Mouse (Mus musculus) kidney, postnatal 0 days (tissue): Measurements from ENCODE around the gene Ifna15. TPM values are rescaled to one million over a fixed set of nuclear protein-coding genes. Genes with fewer than 3 reads are reported as not detected.

ENCODE experiments used
- ATAC-seq: fragments of 200-750 bp; cut with Nextera tagmentation; replicated peaks from 2 replicates; pipeline ENCODE4 v1.8.0; 2017; ENCODE audit warnings: low read depth, moderate number of reproducible peaks, moderate TSS enrichment, moderate library complexity; ENCODE audit not compliant: low FRiP score
- DNase-seq: peaks from one replicate; pipeline ENCODE4 v3.0.0-alpha.2; 2016; ENCODE audit warnings: low spot score
- H3K27ac ChIP-seq: fragments of 300-500 bp; sonication (generic); 2 replicates; pipeline ENCODE4 v1.5.1; 2014; ENCODE audit warnings: mild to moderate bottlenecking
- H3K27me3 ChIP-seq: fragments of 300-500 bp; sonication (generic); 2 replicates; pipeline ENCODE4 v1.6.1; 2014; ENCODE audit warnings: low read length, mixed read lengths; ENCODE audit not compliant: insufficient read depth
- H3K36me3 ChIP-seq: fragments of 300-500 bp; sonication (generic); 2 replicates; pipeline ENCODE4 v1.6.1; 2014; ENCODE audit warnings: low read length, mixed read lengths; ENCODE audit not compliant: insufficient read depth
- H3K4me1 ChIP-seq: fragments of 300-500 bp; sonication (generic); replicated peaks from 2 replicates; pipeline ENCODE4 v1.6.1; 2014; ENCODE audit warnings: antibody characterized with exemption, low read length, mixed read lengths; ENCODE audit not compliant: insufficient read depth
- H3K4me2 ChIP-seq: fragments of 300-500 bp; sonication (generic); 2 replicates; pipeline ENCODE4 v1.6.1; 2014; ENCODE audit warnings: mild to moderate bottlenecking, low read length, moderate library complexity, mixed read lengths
- H3K4me3 ChIP-seq: fragments of 300-500 bp; sonication (generic); replicated peaks from 2 replicates; pipeline ENCODE4 v1.5.1; 2014; ENCODE audit warnings: low read depth, low read length
- H3K9ac ChIP-seq: fragments of 300-500 bp; sonication (generic); 2 replicates; pipeline ENCODE4 v1.6.1; 2014; ENCODE audit warnings: low read depth, low read length
- H3K9me3 ChIP-seq: fragments of 300-500 bp; sonication (generic); replicated peaks from 2 replicates; pipeline ENCODE4 v1.6.1; 2016; ENCODE audit warnings: low read length, inconsistent platforms, mixed read lengths
- CTCF ChIP-seq: IDR thresholded peaks from 2 replicates; pipeline ENCODE4 v1.5.1; 2016; ENCODE audit warnings: antibody characterized with exemption, low read depth, mild to moderate bottlenecking, moderate library complexity
- WGBS: fragments of 180-500 bp; shearing (Covaris S2); extraction: QIAGEN DNeasy Blood & Tissue Kit; methylation state at CpG from one replicate; pipeline ENCODE4 v1.1.7; 2014; 5-methylcytosine and 5-hydroxymethylcytosine counted together
- polyA plus RNA-seq: library from polyadenylated mRNA; unstranded; fragments of >200 nt; fragmentation: Nextera tagmentation; extraction: Ambion mirVana; gene quantifications from 2 replicates; pipeline ENCODE4 v1.2.1, GENCODE M21; 2015

Gene Ifna15
- polyA plus RNA-seq, 1 experiment from 2014 or later: not detected

DNA sequence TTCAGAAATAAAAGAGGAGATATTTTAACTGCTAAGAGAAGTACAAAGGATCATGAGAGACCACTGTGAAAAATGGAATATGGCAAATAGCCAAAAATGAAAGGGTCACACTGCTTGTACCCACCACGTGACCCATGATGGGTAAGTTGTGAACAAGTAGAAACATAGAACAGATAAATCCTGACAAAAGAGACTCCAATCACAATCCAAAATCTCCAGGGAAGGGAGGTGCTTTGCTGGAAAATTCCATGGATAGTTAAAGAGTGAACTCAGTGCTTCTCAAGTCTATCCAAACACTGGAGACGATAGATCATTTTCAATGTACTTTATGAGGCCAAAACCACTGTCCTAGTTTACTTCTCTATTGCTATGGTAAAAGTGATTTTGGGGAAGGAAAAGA lies 27.2 kb downstream of the Ifna15 start:
- H3K27me3 ChIP-seq: no peaks in the 10 kb centered on the region
- 65% methylated on average over 2 of the region's 2 CpGs for WGBS
- no peak overlapping the region for H3K4me3 ChIP-seq
- TF ChIP-seq CTCF: no peak
- no peak for ATAC-seq
- no peak overlapping the region for H3K4me2 ChIP-seq
- H3K4me1 ChIP-seq: no peaks in the 10 kb centered on the region
- no peaks in the 10 kb centered on the region for H3K9me3 ChIP-seq
- no peak overlapping the region for H3K27ac ChIP-seq
- DNase-seq: peak; percentile 51
- no peaks in the 10 kb centered on the region for H3K36me3 ChIP-seq
- H3K9ac ChIP-seq: no peak overlapping the region

DNA sequence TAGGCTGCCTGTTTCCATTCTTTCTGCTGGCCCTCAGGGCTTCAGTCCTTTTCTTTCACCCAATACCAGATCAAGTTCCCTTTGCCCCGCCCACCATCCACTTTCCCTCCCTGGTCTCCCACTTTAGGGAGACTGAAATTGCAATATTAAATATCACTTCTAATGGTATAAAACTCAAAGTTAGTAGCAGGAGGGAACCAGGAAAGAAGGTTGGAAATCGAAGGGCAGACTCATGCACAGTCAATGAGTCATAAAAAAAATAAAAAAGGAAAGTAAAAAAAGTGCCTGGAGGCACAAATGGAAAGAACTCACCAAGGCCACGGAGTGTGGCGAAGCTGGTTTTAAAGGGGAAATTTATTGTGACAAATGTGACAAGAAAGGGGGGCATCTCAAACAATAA lies 27.8 kb downstream of the Ifna15 start:
- WGBS: 56% methylated on average over 4 of the region's 4 CpGs
- DNase-seq: no peak
- ATAC-seq: no peak

DNA sequence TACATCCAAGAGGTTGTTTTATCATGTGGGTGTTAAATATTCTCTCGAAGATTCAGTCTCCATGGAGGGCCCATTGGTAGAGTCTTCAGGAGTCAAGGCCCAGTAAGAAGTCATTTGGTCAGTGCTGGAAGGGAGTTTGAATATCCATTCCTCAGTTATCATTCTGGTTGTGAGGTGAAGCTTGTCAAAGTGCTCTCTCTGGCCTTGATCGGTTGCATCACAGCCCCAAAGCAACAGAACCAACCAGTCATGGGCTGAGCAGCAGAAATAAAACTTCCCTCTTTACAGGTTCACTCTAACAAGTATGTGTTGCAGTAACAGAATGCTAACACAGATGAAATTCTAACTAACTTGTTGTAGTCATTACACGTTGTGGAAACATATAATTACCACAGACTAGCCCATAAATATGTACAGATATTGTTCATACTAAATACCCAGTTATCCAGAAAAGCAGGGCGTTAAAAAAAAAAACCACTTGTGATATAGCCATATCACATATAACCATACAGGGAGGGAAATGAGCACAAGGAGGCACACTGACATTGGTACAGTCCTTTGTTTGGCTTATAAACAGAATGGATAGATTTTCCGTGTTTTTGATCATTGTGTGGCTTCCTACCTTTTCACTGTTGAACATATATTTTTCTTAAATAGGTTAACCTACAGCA lies 31.5 kb downstream of the Ifna15 start:
- no peak for DNase-seq
- ATAC-seq: no peak
- Histone ChIP-seq H3K9ac (no peak overlapping the region), H3K27me3 (no peaks in the 10 kb centered on the region), H3K4me3 (no peak overlapping the region), H3K9me3 (no peaks in the 10 kb centered on the region), H3K36me3 (no peaks in the 10 kb centered on the region), H3K27ac (no peak overlapping the region), H3K4me1 (no peaks in the 10 kb centered on the region), H3K4me2 (no peak overlapping the region)
- TF ChIP-seq CTCF: no peak
- WGBS: 81% methylated on average over 5 of the region's 5 CpGs

More for the DNA sequence above, 27.8 kb downstream of the Ifna15 start:
- no peak overlapping the region for H3K9ac ChIP-seq
- no peaks in the 10 kb centered on the region for H3K4me1 ChIP-seq
- H3K36me3 ChIP-seq: no peaks in the 10 kb centered on the region
- H3K4me2 ChIP-seq: no peak overlapping the region
- no peaks in the 10 kb centered on the region for H3K9me3 ChIP-seq
- H3K27me3 ChIP-seq: no peaks in the 10 kb centered on the region
- TF ChIP-seq CTCF: no peak
- H3K27ac ChIP-seq: no peak overlapping the region
- no peak overlapping the region for H3K4me3 ChIP-seq

DNA sequence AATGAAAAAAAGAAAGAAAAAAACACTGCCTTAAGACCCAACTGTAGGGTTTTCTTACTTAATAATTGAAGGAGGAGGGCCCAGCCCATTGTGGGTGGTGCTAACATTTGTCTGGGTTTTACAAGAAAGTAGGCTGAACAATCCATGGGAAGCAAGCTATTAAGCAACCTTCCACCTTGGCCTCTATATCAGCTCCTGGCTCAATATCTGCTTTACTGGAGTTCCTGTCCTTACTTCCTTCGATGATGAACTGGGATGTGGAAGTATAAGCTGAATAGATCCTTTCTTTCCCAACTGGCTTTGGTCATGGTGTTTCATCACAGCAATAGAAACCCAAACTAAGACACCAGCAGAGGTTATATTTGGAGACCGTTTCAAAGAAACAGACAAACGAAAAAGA lies 32.7 kb downstream of the Ifna15 start:
- Histone ChIP-seq H3K4me2 (no peak overlapping the region), H3K36me3 (no peaks in the 10 kb centered on the region), H3K9ac (no peak overlapping the region), H3K27ac (no peak overlapping the region), H3K4me3 (no peak overlapping the region), H3K27me3 (no peaks in the 10 kb centered on the region), H3K9me3 (no peaks in the 10 kb centered on the region), H3K4me1 (no peaks in the 10 kb centered on the region)
- WGBS: 87% methylated on average over 3 of the region's 3 CpGs
- TF ChIP-seq CTCF: no peak
- no peak for DNase-seq
- ATAC-seq: no peak

DNA sequence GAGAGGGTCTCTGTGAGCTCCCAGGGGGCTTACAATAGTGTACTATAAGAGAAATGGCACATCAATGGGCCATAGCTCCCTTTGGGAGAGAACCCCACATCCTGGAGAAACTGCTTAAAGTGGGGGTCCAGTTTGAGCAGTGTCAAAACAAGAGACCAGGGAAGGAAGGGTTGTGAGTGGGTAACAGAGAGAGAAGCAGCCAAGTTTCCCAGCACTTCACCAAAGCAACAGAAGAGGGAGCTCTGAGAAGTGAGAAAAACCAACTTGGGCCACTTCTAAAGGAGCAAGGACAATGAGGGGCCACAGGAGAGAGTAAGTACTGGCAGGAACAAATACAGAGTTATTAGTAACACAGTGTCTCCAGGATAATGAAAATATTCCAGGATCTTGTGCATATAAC lies 34.8 kb downstream of the Ifna15 start:
- peak; percentile 61 for TF ChIP-seq CTCF
- Histone ChIP-seq H3K36me3 (no peaks in the 10 kb centered on the region), H3K4me2 (no peak overlapping the region), H3K27me3 (no peaks in the 10 kb centered on the region), H3K4me3 (no peak overlapping the region), H3K9ac (no peak overlapping the region), H3K9me3 (no peaks in the 10 kb centered on the region), H3K27ac (no peak overlapping the region), H3K4me1 (no peaks in the 10 kb centered on the region)
- DNase-seq: peak; percentile 42
- ATAC-seq: no peak

DNA sequence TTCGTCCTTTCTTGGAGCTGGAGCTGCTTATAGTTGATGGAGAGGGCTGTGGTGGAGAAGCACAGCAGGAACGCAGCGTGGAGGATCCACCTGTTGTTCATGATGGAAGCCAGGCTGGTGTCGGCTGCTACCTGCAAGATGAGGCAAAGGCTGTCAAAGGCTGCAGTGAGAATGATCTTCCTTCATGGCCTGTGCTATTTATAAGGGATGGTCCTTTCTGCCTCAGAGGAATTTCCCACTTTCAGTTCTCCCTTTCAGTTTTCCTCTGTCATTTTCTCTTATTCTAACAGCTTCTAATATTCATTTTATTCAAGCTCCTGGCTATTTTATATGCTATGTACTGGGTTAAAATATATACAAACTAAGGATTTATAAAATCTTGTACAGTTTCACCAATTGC lies 35.4 kb downstream of the Ifna15 start, which contains the start of gene Ifnb1:
Ifnb1 (minus strand) TSS at position 101 of the 400 bp plus-strand sequence.
- H3K4me1 ChIP-seq: no peaks in the 10 kb centered on the region
- no peaks in the 10 kb centered on the region for H3K27me3 ChIP-seq
- no peak for TF ChIP-seq CTCF
- DNase-seq (no peak), ATAC-seq (no peak)
- H3K27ac ChIP-seq: no peak within 1 kb of the TSS
- H3K4me3 ChIP-seq: no peak within 1 kb of the TSS
- H3K4me2 ChIP-seq: no peak within 1 kb of the TSS
- no peaks in the 10 kb centered on the region for H3K36me3 ChIP-seq
- 92% methylated on average over 4 of the region's 4 CpGs for WGBS
- H3K9me3 ChIP-seq: no peaks in the 10 kb centered on the region
- no peak within 1 kb of the TSS for H3K9ac ChIP-seq

DNA sequence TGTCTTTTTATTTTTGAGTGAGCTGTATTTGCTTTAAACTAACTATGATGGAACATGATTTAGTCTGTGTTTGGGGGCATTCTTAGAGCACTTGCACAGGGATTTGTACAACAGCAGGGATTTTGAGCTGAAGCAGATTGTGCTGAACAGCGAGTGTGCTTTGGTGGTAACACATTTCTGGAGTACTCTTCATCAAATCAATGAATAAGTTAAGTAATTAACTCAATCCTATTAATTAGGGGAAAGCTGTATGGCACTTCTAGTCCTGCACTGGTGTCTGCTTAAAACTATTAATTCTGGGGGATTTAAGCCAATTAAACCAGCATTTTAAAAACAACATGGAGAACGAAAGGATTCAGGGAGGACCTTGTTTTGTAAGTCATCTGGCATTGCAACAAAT lies 40.1 kb downstream of the Ifna15 start:
- Histone ChIP-seq H3K4me1 (no peaks in the 10 kb centered on the region), H3K27ac (no peak overlapping the region), H3K4me2 (no peak overlapping the region), H3K9ac (no peak overlapping the region), H3K9me3 (no peaks in the 10 kb centered on the region), H3K27me3 (no peaks in the 10 kb centered on the region), H3K36me3 (no peaks in the 10 kb centered on the region), H3K4me3 (no peak overlapping the region)
- no peak for TF ChIP-seq CTCF
- WGBS: 96% methylated on average over 2 of the region's 2 CpGs
- DNase-seq (no peak), ATAC-seq (no peak)
